Mouse (Mus musculus): ENCODE results near the gene Mrpl3. TPM values are rescaled to one million over a fixed set of nuclear protein-coding genes. Genes with fewer than 3 reads are reported as not detected.

Gene Mrpl3
- total RNA-seq, 2 experiments from 2014 or later: 193 to 216 TPM

Other genes with a start within 250 kb of the Mrpl3 start
- 1 to 10 TPM; 6.1 to 6.4 TPM for gene Nudt16, start 78.6 kb downstream of the Mrpl3 start, total RNA-seq (2021)
- not detected for gene 1700080E11Rik, start 91.9 kb downstream of the Mrpl3 start, total RNA-seq (2021)

All from heart, adult 18-20 months (tissue).